Mouse (Mus musculus) MEL (cell line): ENCODE data around the gene Ren1. TPM values are rescaled to one million over a fixed set of nuclear protein-coding genes. Genes with fewer than 3 reads are reported as not detected.

Experiments used
- DNase-seq: peaks from one replicate; pipeline ENCODE4 v3.0.0; 2011; ENCODE audit warnings: low read depth, low spot score
- H3K27ac ChIP-seq: 2 replicates; pipeline ENCODE4 v1.5.1; 2012; ENCODE audit warnings: low read depth, mild to moderate bottlenecking, control low read depth, low read length, moderate library complexity; ENCODE audit not compliant: control insufficient read depth
- H3K27me3 ChIP-seq, 2 experiments: fragments of 150-350 bp in 1 of 2; sonication (generic) in 1 of 2; 2 replicates each; pipeline ENCODE4 v1.6.1; 2012; ENCODE audit warnings: low read length in 2 of 2, mild to moderate bottlenecking in 2 of 2, improper control_type of control experiment in 1 of 2, moderate library complexity in 1 of 2; ENCODE audit not compliant: insufficient read depth in 2 of 2, control insufficient read depth in 1 of 2
- H3K36me3 ChIP-seq, 2 experiments: 2 replicates each; pipeline ENCODE4 v1.6.1; 2012 to 2014; ENCODE audit warnings: low read length in 2 of 2, improper control_type of control experiment in 1 of 2, inconsistent platforms in 1 of 2, mild to moderate bottlenecking in 1 of 2; ENCODE audit not compliant: insufficient read depth in 2 of 2, control insufficient read depth in 1 of 2
- H3K4me1 ChIP-seq, 2 experiments: fragments of 150-350 bp in 1 of 2; sonication (generic) in 1 of 2; 2 replicates each; pipeline ENCODE4 v1.6.1; 2012; ENCODE audit warnings: low read length in 2 of 2, improper control_type of control experiment in 1 of 2, mild to moderate bottlenecking in 1 of 2; ENCODE audit not compliant: insufficient read depth in 2 of 2, control insufficient read depth in 1 of 2
- H3K4me3 ChIP-seq, 2 experiments: fragments of 150-350 bp in 1 of 2; sonication (generic) in 1 of 2; 2 replicates each; pipeline ENCODE4 v1.5.1; 2012; ENCODE audit warnings: low read depth in 2 of 2, low read length in 2 of 2, mild to moderate bottlenecking in 2 of 2, moderate library complexity in 2 of 2, control low read depth in 1 of 2, improper control_type of control experiment in 1 of 2; ENCODE audit not compliant: control insufficient read depth in 1 of 2, insufficient read depth in 1 of 2
- H3K79me2 ChIP-seq: 2 replicates; pipeline ENCODE4 v1.6.1; 2012; ENCODE audit warnings: mild to moderate bottlenecking, low read length, moderate library complexity; ENCODE audit not compliant: control insufficient read depth, poor library complexity, insufficient read depth
- H3K9ac ChIP-seq: 2 replicates; pipeline ENCODE4 v1.6.1; 2012; ENCODE audit warnings: low read depth, mild to moderate bottlenecking, control low read depth, low read length, moderate library complexity; ENCODE audit not compliant: control insufficient read depth, poor library complexity, severe bottlenecking
- H3K9me3 ChIP-seq: fragments of 150-350 bp; sonication (generic); replicated peaks from 2 replicates; pipeline ENCODE4 v1.6.1; 2012; ENCODE audit warnings: mild to moderate bottlenecking, low read length, improper control_type of control experiment, moderate library complexity; ENCODE audit not compliant: insufficient read depth
- BHLHE40 ChIP-seq: IDR thresholded peaks from 2 replicates; pipeline ENCODE4 v1.6.1; 2012; ENCODE audit warnings: low read depth, mild to moderate bottlenecking, inconsistent platforms, low read length, improper control_type of control experiment, borderline replicate concordance
- CHD2 ChIP-seq: IDR thresholded peaks from 2 replicates; pipeline ENCODE4 v1.6.1; 2011; ENCODE audit warnings: low read length, improper control_type of control experiment
- CTCF ChIP-seq, 3 experiments: IDR thresholded peaks in 2 of 3; conservative IDR thresholded peaks in 1 of 3; 2 replicates each; pipeline ENCODE4 v1.5.1; 2011 to 2012; ENCODE audit warnings: low read length in 3 of 3, low read depth in 2 of 3, mild to moderate bottlenecking in 2 of 3, improper control_type of control experiment in 1 of 3, inconsistent platforms in 1 of 3, mixed read lengths in 1 of 3, moderate library complexity in 1 of 3; ENCODE audit not compliant: control insufficient read depth in 1 of 3, insufficient read depth in 1 of 3, poor library complexity in 1 of 3, severe bottlenecking in 1 of 3
- ELF1 ChIP-seq: IDR thresholded peaks from 2 replicates; pipeline ENCODE4 v1.6.1; 2014; ENCODE audit warnings: low read depth, mild to moderate bottlenecking, inconsistent platforms, low read length, improper control_type of control experiment, moderate library complexity
- EP300 ChIP-seq, 2 experiments: IDR thresholded peaks; 2 replicates each; pipeline ENCODE4 v1.6.1; 2011; ENCODE audit warnings: improper control_type of control experiment in 2 of 2, low read length in 2 of 2, low read depth in 1 of 2, mild to moderate bottlenecking in 1 of 2
- ETS1 ChIP-seq: IDR thresholded peaks from 2 replicates; pipeline ENCODE4 v1.6.1; 2012; ENCODE audit warnings: low read depth, mild to moderate bottlenecking, inconsistent platforms, low read length, improper control_type of control experiment, moderate library complexity
- GABPA ChIP-seq: IDR thresholded peaks from 2 replicates; pipeline ENCODE4 v1.6.1; 2012; ENCODE audit warnings: low read depth, mild to moderate bottlenecking, inconsistent platforms, low read length, improper control_type of control experiment, moderate library complexity
- HCFC1 ChIP-seq: IDR thresholded peaks from 2 replicates; pipeline ENCODE4 v1.6.1; 2012; ENCODE audit warnings: low read depth, mild to moderate bottlenecking, inconsistent platforms, low read length, improper control_type of control experiment, moderate library complexity
- JUND ChIP-seq: IDR thresholded peaks from 2 replicates; pipeline ENCODE4 v1.6.1; 2011; ENCODE audit warnings: low read depth, mild to moderate bottlenecking, improper control_type of control experiment, low read length
- KAT2A ChIP-seq: conservative IDR thresholded peaks from 2 replicates; pipeline ENCODE4 v1.6.1; 2012; ENCODE audit warnings: low read depth, low read length, improper control_type of control experiment, inconsistent platforms
- MEF2A ChIP-seq: IDR thresholded peaks from 2 replicates; pipeline ENCODE4 v1.6.1; 2014; ENCODE audit warnings: low read depth, mild to moderate bottlenecking, inconsistent platforms, low read length, improper control_type of control experiment; ENCODE audit not compliant: poor library complexity, insufficient replicate concordance, severe bottlenecking; ENCODE audit errors: extremely low read depth
- MYB ChIP-seq: IDR thresholded peaks from 2 replicates; pipeline ENCODE4 v1.6.1; 2011; ENCODE audit warnings: mild to moderate bottlenecking, low read depth, low read length, improper control_type of control experiment
- MYC ChIP-seq: IDR thresholded peaks from 2 replicates; pipeline ENCODE4 v1.6.1; 2011; ENCODE audit warnings: low read depth, mild to moderate bottlenecking, low read length, improper control_type of control experiment, moderate library complexity
- NELFE ChIP-seq: IDR thresholded peaks from 2 replicates; pipeline ENCODE4 v1.6.1; 2011; ENCODE audit warnings: low read depth, low read length, improper control_type of control experiment
- NRF1 ChIP-seq: IDR thresholded peaks from 2 replicates; pipeline ENCODE4 v1.6.1; 2014; ENCODE audit warnings: low read depth, mild to moderate bottlenecking, inconsistent platforms, low read length, improper control_type of control experiment, moderate library complexity; ENCODE audit not compliant: poor library complexity, insufficient read depth, severe bottlenecking
- POLR2A ChIP-seq, 2 experiments: IDR thresholded peaks; 2 replicates each; pipeline ENCODE4 v1.6.1; 2011 to 2012; ENCODE audit warnings: low read length in 2 of 2, mild to moderate bottlenecking in 2 of 2, control low read depth in 1 of 2, improper control_type of control experiment in 1 of 2, low read depth in 1 of 2, moderate library complexity in 1 of 2; ENCODE audit not compliant: control insufficient read depth in 1 of 2, insufficient read depth in 1 of 2, poor library complexity in 1 of 2
- POLR2AphosphoS2 ChIP-seq: IDR thresholded peaks from 2 replicates; pipeline ENCODE4 v1.6.1; 2011; ENCODE audit warnings: low read length, improper control_type of control experiment
- POLR2AphosphoS5 ChIP-seq: IDR thresholded peaks from 2 replicates; pipeline ENCODE4 v1.6.1; 2012; ENCODE audit warnings: low read depth, borderline replicate concordance, mild to moderate bottlenecking, inconsistent platforms, low read length, moderate library complexity, mixed read lengths
- RAD21 ChIP-seq: IDR thresholded peaks from 2 replicates; pipeline ENCODE4 v1.6.1; 2011; ENCODE audit warnings: mild to moderate bottlenecking, low read depth, low read length, improper control_type of control experiment
- SIN3A ChIP-seq: IDR thresholded peaks from 2 replicates; pipeline ENCODE4 v1.6.1; 2012; ENCODE audit warnings: low read length, improper control_type of control experiment, inconsistent platforms
- TAL1 ChIP-seq: IDR thresholded peaks from 2 replicates; pipeline ENCODE4 v1.6.1; 2012; ENCODE audit warnings: mild to moderate bottlenecking, inconsistent platforms, low read length, moderate library complexity, mixed read lengths
- TBP ChIP-seq: IDR thresholded peaks from 2 replicates; pipeline ENCODE4 v1.8.0; 2011; ENCODE audit warnings: low read depth, low read length, improper control_type of control experiment
- TCF12 ChIP-seq: IDR thresholded peaks from 2 replicates; pipeline ENCODE4 v1.6.1; 2014; ENCODE audit warnings: low read depth, mild to moderate bottlenecking, inconsistent platforms, low read length, improper control_type of control experiment, moderate library complexity
- USF1 ChIP-seq: IDR thresholded peaks from 2 replicates; pipeline ENCODE4 v1.6.1; 2014; ENCODE audit warnings: low read depth, mild to moderate bottlenecking, inconsistent platforms, low read length, improper control_type of control experiment, moderate library complexity
- USF2 ChIP-seq, 2 experiments: IDR thresholded peaks; 2 replicates each; pipeline ENCODE4 v1.6.1; 2011 to 2012; ENCODE audit warnings: improper control_type of control experiment in 2 of 2, low read length in 2 of 2, borderline replicate concordance in 1 of 2, inconsistent platforms in 1 of 2, low read depth in 1 of 2, mild to moderate bottlenecking in 1 of 2; ENCODE audit not compliant: insufficient read depth in 1 of 2
- ZC3H11A ChIP-seq: IDR thresholded peaks from 2 replicates; pipeline ENCODE4 v1.6.1; 2012; ENCODE audit warnings: low read depth, mild to moderate bottlenecking, inconsistent platforms, low read length, improper control_type of control experiment
- polyA plus RNA-seq, 2 experiments: library from polyadenylated mRNA; stranded (reverse) in 1 of 2; unstranded in 1 of 2; fragments of >175 nt in 1 of 2; fragments of >200 nt in 1 of 2; gene quantifications; 2 replicates each; pipeline versions ENCODE4 v1.2.1 to v1.2.4; 2012; ENCODE audit warnings: low replicate concordance in 2 of 2, low read depth in 1 of 2; ENCODE audit not compliant: insufficient read length in 2 of 2, insufficient read depth in 1 of 2, missing spikeins in 1 of 2
- total RNA-seq: library from RNA; depleted of rRNA; stranded (reverse); fragments of 300-350 nt; gene quantifications from 2 replicates; pipeline ENCODE4 v1.2.3, GENCODE M21; 2012

Gene Ren1
- total and polyA plus RNA-seq, 3 experiments = 6.9 to 16.8 TPM; not detected in 1

DNA sequence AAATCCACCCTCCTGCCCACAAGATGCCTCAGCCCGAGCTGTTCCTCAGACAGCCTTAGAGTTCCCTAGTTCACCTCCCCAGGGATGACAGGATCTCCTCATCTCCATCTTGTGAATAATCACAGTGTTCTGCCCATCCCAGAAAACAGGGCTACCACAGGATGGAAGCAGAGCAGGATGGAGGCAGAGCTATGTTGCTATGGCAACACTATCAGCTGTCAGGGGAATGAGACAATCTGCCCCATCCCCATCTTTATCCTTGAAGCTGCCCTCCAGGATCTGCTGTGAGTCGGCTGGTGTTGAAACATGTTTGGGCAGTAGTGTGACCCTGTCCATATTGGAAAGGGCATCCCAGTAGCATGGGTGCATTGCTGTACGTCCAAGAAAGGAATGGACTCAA, 19.2 kb upstream of the Ren1 start:
- Histone ChIP-seq H3K79me2 (no peaks in the 10 kb centered on the region), H3K36me3 (no peaks in the 10 kb centered on the region), H3K9me3 (no peaks in the 10 kb centered on the region), H3K4me3 (no peak overlapping the region), H3K4me1 (no peaks in the 10 kb centered on the region), H3K9ac (no peak overlapping the region), H3K27ac (no peak overlapping the region), H3K27me3 (peaks cover 2 to 6% of the 10 kb centered on the region in 2 experiments; a peak in 3 of 4 replicates)
- no peak for TF ChIP-seq ZC3H11A
- no peak for TF ChIP-seq TCF12
- TF ChIP-seq POLR2AphosphoS2 = no peak
- no peak for TF ChIP-seq KAT2A
- TF ChIP-seq TBP = no peak
- no peak for TF ChIP-seq HCFC1
- no peak for TF ChIP-seq POLR2AphosphoS5
- no peak for TF ChIP-seq BHLHE40
- TF ChIP-seq USF1 = no peak
- TF ChIP-seq GABPA = no peak
- no peak for TF ChIP-seq EP300 (IDR thresholded peaks at IDR 0.05; ENCODE audit: low read depth in 1 of 2, low read length in 2 of 2)
- TF ChIP-seq NELFE = no peak
- DNase-seq = no peak

DNA sequence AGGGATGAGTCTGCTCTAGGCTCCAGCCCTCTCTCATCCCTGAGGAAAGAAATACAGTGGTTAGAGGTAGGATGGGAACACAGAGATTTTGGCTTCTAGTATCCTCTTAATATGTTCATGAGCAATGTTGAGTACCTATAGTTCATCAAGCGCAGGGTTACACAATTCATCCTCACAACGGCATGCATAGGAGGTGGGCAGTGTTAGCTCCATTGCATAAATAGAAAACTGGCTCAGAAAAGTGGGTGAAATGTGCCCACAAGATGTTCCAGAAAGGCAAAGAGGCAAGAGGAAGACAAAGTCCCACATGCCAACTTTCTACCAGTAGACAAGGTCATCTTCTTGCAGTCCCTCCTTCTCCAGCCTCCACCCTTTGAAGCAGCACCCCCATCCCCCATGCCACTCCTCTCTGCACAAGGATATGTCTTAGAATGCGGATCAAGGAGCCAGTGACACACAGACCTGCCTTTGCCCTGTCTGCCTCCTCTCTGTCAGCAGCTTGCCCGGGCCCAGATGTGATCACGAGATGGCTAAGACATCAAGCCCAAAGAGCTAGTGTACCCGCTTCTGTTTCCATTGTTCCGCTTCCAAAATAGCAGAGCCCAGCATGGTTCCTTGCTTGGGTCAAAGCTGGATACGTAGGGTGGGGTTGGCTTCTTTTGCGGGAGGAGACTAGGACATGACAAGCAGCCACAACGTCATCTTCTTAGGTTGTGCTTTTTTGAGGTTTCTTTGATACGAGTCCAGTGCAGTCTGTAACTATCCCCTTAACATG, 17.5 kb upstream of the Ren1 start:
- Histone ChIP-seq H3K79me2 (no peaks in the 10 kb centered on the region), H3K9me3 (no peaks in the 10 kb centered on the region), H3K27ac (no peak overlapping the region), H3K9ac (no peak overlapping the region), H3K4me3 (no peak overlapping the region), H3K36me3 (no peaks in the 10 kb centered on the region), H3K27me3 (peaks cover under 1 to 6% of the 10 kb centered on the region in 2 experiments; a peak in 3 of 4 replicates), H3K4me1 (no peaks in the 10 kb centered on the region)
- TF ChIP-seq MYC = no peak
- TF ChIP-seq TCF12 = no peak
- no peak for TF ChIP-seq CHD2
- no peak for TF ChIP-seq RAD21
- no peak for TF ChIP-seq CTCF (IDR thresholded peaks at IDR 0.05 in 2 of 3, conservative IDR thresholded peaks at IDR 0.05 in 1 of 3; ENCODE audit: control insufficient read depth in 1 of 3, insufficient read depth in 1 of 3, low read depth in 2 of 3, low read length in 3 of 3, poor library complexity in 1 of 3, severe bottlenecking in 1 of 3)
- no peak for TF ChIP-seq POLR2A (IDR thresholded peaks at IDR 0.05; ENCODE audit: control insufficient read depth in 1 of 2, insufficient read depth in 1 of 2, low read depth in 1 of 2, low read length in 2 of 2, poor library complexity in 1 of 2)
- no peak for TF ChIP-seq SIN3A
- no peak for TF ChIP-seq HCFC1
- TF ChIP-seq ETS1 = no peak
- TF ChIP-seq POLR2AphosphoS2 = no peak
- TF ChIP-seq EP300 (IDR thresholded peaks at IDR 0.05; ENCODE audit: low read depth in 1 of 2, low read length in 2 of 2) = no peak
- no peak for TF ChIP-seq GABPA
- no peak for TF ChIP-seq ZC3H11A
- TF ChIP-seq MEF2A = no peak
- no peak for TF ChIP-seq TAL1
- no peak for TF ChIP-seq ELF1
- TF ChIP-seq NRF1 = no peak
- no peak for TF ChIP-seq JUND
- TF ChIP-seq MYB = no peak
- no peak for TF ChIP-seq USF2 (IDR thresholded peaks at IDR 0.05; ENCODE audit: borderline replicate concordance in 1 of 2, insufficient read depth in 1 of 2, low read depth in 1 of 2, low read length in 2 of 2)
- DNase-seq = no peak
